Mouse (Mus musculus): ENCODE measurements around the gene Itga9. TPM values are rescaled to one million over a fixed set of nuclear protein-coding genes. Genes with fewer than 3 reads are reported as not detected.

Gene Itga9
- polyA plus RNA-seq, 1 experiment from 2014 or later, result 5.9 TPM

- no peak for ATAC-seq
- no peak for TF ChIP-seq CTCF (IDR thresholded peaks at IDR 0.05; ENCODE audit: low read depth)
- H3K4me1 ChIP-seq (replicated peaks; ENCODE audit: control insufficient read depth, insufficient read depth, low read length), result no peaks in the 10 kb centered on the region
- WGBS, result 81% methylated on average over 4 of the region's 4 CpGs
- no peaks in the 10 kb centered on the region for H3K9me3 ChIP-seq (ENCODE audit: control insufficient read depth)
- no peaks in the 10 kb centered on the region for H3K27me3 ChIP-seq (replicated peaks; ENCODE audit: control insufficient read depth, insufficient read depth, low read length)
- no peak overlapping the region for H3K9ac ChIP-seq (ENCODE audit: low read depth, low read length)
- H3K4me2 ChIP-seq (replicated peaks; ENCODE audit: low read depth), result no peak overlapping the region
- no peak overlapping the region for H3K27ac ChIP-seq (ENCODE audit: low read depth, low read length)
- no peak overlapping the region for H3K4me3 ChIP-seq (ENCODE audit: low read depth, low read length)
- H3K36me3 ChIP-seq (ENCODE audit: control insufficient read depth, insufficient read depth), result no peaks in the 10 kb centered on the region
These were observed 156.7 kb downstream of the Itga9 start for GRCm38 (mm10) chr9:118763203-118763602.

GRCm38 (mm10) chr9:118763646-118764045 lies 157.2 kb downstream of the Itga9 start:
- H3K4me1 ChIP-seq (replicated peaks; ENCODE audit: control insufficient read depth, insufficient read depth, low read length), result no peaks in the 10 kb centered on the region
- no peak overlapping the region for H3K4me2 ChIP-seq (replicated peaks; ENCODE audit: low read depth)
- 74% methylated on average over 3 of the region's 3 CpGs for WGBS
- no peaks in the 10 kb centered on the region for H3K27me3 ChIP-seq (replicated peaks; ENCODE audit: control insufficient read depth, insufficient read depth, low read length)
- no peaks in the 10 kb centered on the region for H3K9me3 ChIP-seq (ENCODE audit: control insufficient read depth)
- H3K9ac ChIP-seq (ENCODE audit: low read depth, low read length), result no peak overlapping the region
- no peaks in the 10 kb centered on the region for H3K36me3 ChIP-seq (ENCODE audit: control insufficient read depth, insufficient read depth)
- no peak overlapping the region for H3K27ac ChIP-seq (ENCODE audit: low read depth, low read length)
- TF ChIP-seq CTCF (IDR thresholded peaks at IDR 0.05; ENCODE audit: low read depth), result no peak
- ATAC-seq, result no peak
- no peak overlapping the region for H3K4me3 ChIP-seq (ENCODE audit: low read depth, low read length)

- no peak for ATAC-seq
- Histone ChIP-seq H3K27me3 (replicated peaks; ENCODE audit: control insufficient read depth, insufficient read depth, low read length) (no peaks in the 10 kb centered on the region), H3K9ac (ENCODE audit: low read depth, low read length) (no peak overlapping the region), H3K4me1 (replicated peaks; ENCODE audit: control insufficient read depth, insufficient read depth, low read length) (no peaks in the 10 kb centered on the region), H3K27ac (ENCODE audit: low read depth, low read length) (no peak overlapping the region), H3K36me3 (ENCODE audit: control insufficient read depth, insufficient read depth) (no peaks in the 10 kb centered on the region), H3K9me3 (ENCODE audit: control insufficient read depth) (no peaks in the 10 kb centered on the region), H3K4me3 (ENCODE audit: low read depth, low read length) (no peak overlapping the region), H3K4me2 (replicated peaks; ENCODE audit: low read depth) (no peak overlapping the region)
- TF ChIP-seq CTCF (IDR thresholded peaks at IDR 0.05; ENCODE audit: low read depth), result no peak
These were observed 158.6 kb downstream of the Itga9 start for GRCm38 (mm10) chr9:118765059-118765458.

GRCm38 (mm10) chr9:118767008-118767407 lies 160.5 kb downstream of the Itga9 start:
- TF ChIP-seq CTCF (IDR thresholded peaks at IDR 0.05; ENCODE audit: low read depth), result no peak
- H3K4me3 ChIP-seq (ENCODE audit: low read depth, low read length), result no peak overlapping the region
- no peak for ATAC-seq
- WGBS, result 77% methylated on average over 7 of the region's 7 CpGs
- H3K27ac ChIP-seq (ENCODE audit: low read depth, low read length), result no peak overlapping the region
- H3K27me3 ChIP-seq (replicated peaks; ENCODE audit: control insufficient read depth, insufficient read depth, low read length), result no peaks in the 10 kb centered on the region
- no peaks in the 10 kb centered on the region for H3K36me3 ChIP-seq (ENCODE audit: control insufficient read depth, insufficient read depth)
- H3K4me1 ChIP-seq (replicated peaks; ENCODE audit: control insufficient read depth, insufficient read depth, low read length), result no peaks in the 10 kb centered on the region
- H3K9ac ChIP-seq (ENCODE audit: low read depth, low read length), result no peak overlapping the region
- no peaks in the 10 kb centered on the region for H3K9me3 ChIP-seq (ENCODE audit: control insufficient read depth)
- H3K4me2 ChIP-seq (replicated peaks; ENCODE audit: low read depth), result no peak overlapping the region

- Histone ChIP-seq H3K4me3 (ENCODE audit: low read depth, low read length) (no peak overlapping the region), H3K36me3 (ENCODE audit: control insufficient read depth, insufficient read depth) (no peaks in the 10 kb centered on the region), H3K27me3 (replicated peaks; ENCODE audit: control insufficient read depth, insufficient read depth, low read length) (no peaks in the 10 kb centered on the region), H3K4me1 (replicated peaks; ENCODE audit: control insufficient read depth, insufficient read depth, low read length) (no peaks in the 10 kb centered on the region), H3K9me3 (ENCODE audit: control insufficient read depth) (no peaks in the 10 kb centered on the region), H3K27ac (ENCODE audit: low read depth, low read length) (no peak overlapping the region), H3K4me2 (replicated peaks; ENCODE audit: low read depth) (no peak overlapping the region), H3K9ac (ENCODE audit: low read depth, low read length) (no peak overlapping the region)
- WGBS, result 48% methylated on average over 4 of the region's 4 CpGs
- no peak for TF ChIP-seq CTCF (IDR thresholded peaks at IDR 0.05; ENCODE audit: low read depth)
- no peak for ATAC-seq
These were observed 162.1 kb downstream of the Itga9 start for GRCm38 (mm10) chr9:118768596-118768995.

- no peaks in the 10 kb centered on the region for H3K9me3 ChIP-seq (ENCODE audit: control insufficient read depth)
- no peaks in the 10 kb centered on the region for H3K36me3 ChIP-seq (ENCODE audit: control insufficient read depth, insufficient read depth)
- H3K9ac ChIP-seq (ENCODE audit: low read depth, low read length), result no peak overlapping the region
- H3K4me3 ChIP-seq (ENCODE audit: low read depth, low read length), result no peak overlapping the region
- no peak for ATAC-seq
- H3K27me3 ChIP-seq (replicated peaks; ENCODE audit: control insufficient read depth, insufficient read depth, low read length), result no peaks in the 10 kb centered on the region
- 71% methylated on average over 4 of the region's 4 CpGs for WGBS
- TF ChIP-seq CTCF (IDR thresholded peaks at IDR 0.05; ENCODE audit: low read depth), result no peak
- no peak overlapping the region for H3K27ac ChIP-seq (ENCODE audit: low read depth, low read length)
- no peaks in the 10 kb centered on the region for H3K4me1 ChIP-seq (replicated peaks; ENCODE audit: control insufficient read depth, insufficient read depth, low read length)
- H3K4me2 ChIP-seq (replicated peaks; ENCODE audit: low read depth), result no peak overlapping the region
These were observed 163.9 kb downstream of the Itga9 start for GRCm38 (mm10) chr9:118770366-118770765.

GRCm38 (mm10) chr9:118774676-118775075 lies 168.2 kb downstream of the Itga9 start:
- H3K27ac ChIP-seq (ENCODE audit: low read depth, low read length), result no peak overlapping the region
- WGBS, result 84% methylated on average over 6 of the region's 6 CpGs
- no peak for TF ChIP-seq CTCF (IDR thresholded peaks at IDR 0.05; ENCODE audit: low read depth)
- H3K4me2 ChIP-seq (replicated peaks; ENCODE audit: low read depth), result no peak overlapping the region
- no peak overlapping the region for H3K4me3 ChIP-seq (ENCODE audit: low read depth, low read length)
- H3K36me3 ChIP-seq (ENCODE audit: control insufficient read depth, insufficient read depth), result no peaks in the 10 kb centered on the region
- no peaks in the 10 kb centered on the region for H3K4me1 ChIP-seq (replicated peaks; ENCODE audit: control insufficient read depth, insufficient read depth, low read length)
- no peak for ATAC-seq
- no peaks in the 10 kb centered on the region for H3K27me3 ChIP-seq (replicated peaks; ENCODE audit: control insufficient read depth, insufficient read depth, low read length)
- no peaks in the 10 kb centered on the region for H3K9me3 ChIP-seq (ENCODE audit: control insufficient read depth)
- no peak overlapping the region for H3K9ac ChIP-seq (ENCODE audit: low read depth, low read length)
